Mouse (Mus musculus) liver, adult (tissue): Measurements from ENCODE around the gene Rai14.

Source experiments
- GATA4 ChIP-seq: IDR thresholded peaks from 2 replicates; pipeline ENCODE4 v1.6.1; 2014; ENCODE audit warnings: mild to moderate bottlenecking, low read length; ENCODE audit not compliant: insufficient replicate concordance

Rai14 gene

GRCm38 (mm10) chr15:10708591-10709272 lies 5.7 kb downstream of the Rai14 start:
- TF ChIP-seq GATA4 = no peak

- TF ChIP-seq GATA4 = no peak
Measured at GRCm38 (mm10) chr15:10707109-10707508, 7.3 kb downstream of the Rai14 start.

GRCm38 (mm10) chr15:10706414-10706813 lies 8.0 kb downstream of the Rai14 start:
- TF ChIP-seq GATA4 = no peak

- TF ChIP-seq GATA4 = no peak
Measured at GRCm38 (mm10) chr15:10705752-10706151, 8.7 kb downstream of the Rai14 start.

GRCm38 (mm10) chr15:10704328-10704727 lies 10.1 kb downstream of the Rai14 start:
- no peak for TF ChIP-seq GATA4

- TF ChIP-seq GATA4 = no peak
Measured at GRCm38 (mm10) chr15:10701571-10701970, 12.9 kb downstream of the Rai14 start.

- TF ChIP-seq GATA4 = no peak
Measured at GRCm38 (mm10) chr15:10700891-10701466, 13.4 kb downstream of the Rai14 start.

- TF ChIP-seq GATA4 = no peak
Measured at GRCm38 (mm10) chr15:10696478-10697234, 17.8 kb downstream of the Rai14 start.

- TF ChIP-seq GATA4 = no peak
Measured at GRCm38 (mm10) chr15:10692627-10693026, 21.8 kb downstream of the Rai14 start.

- no peak for TF ChIP-seq GATA4
Measured at GRCm38 (mm10) chr15:10691481-10691880, 22.9 kb downstream of the Rai14 start.

GRCm38 (mm10) chr15:10690973-10691372 lies 23.5 kb downstream of the Rai14 start:
- no peak for TF ChIP-seq GATA4

- peak; percentile 80 for TF ChIP-seq GATA4
Measured at GRCm38 (mm10) chr15:10690219-10690618, 24.2 kb downstream of the Rai14 start.

GRCm38 (mm10) chr15:10689304-10689703 lies 25.1 kb downstream of the Rai14 start:
- TF ChIP-seq GATA4 = no peak

GRCm38 (mm10) chr15:10688686-10689085 lies 25.7 kb downstream of the Rai14 start:
- no peak for TF ChIP-seq GATA4

GRCm38 (mm10) chr15:10687365-10687764 lies 27.1 kb downstream of the Rai14 start:
- TF ChIP-seq GATA4 = no peak
